Mouse (Mus musculus): ENCODE measurements around the gene Slc8a1.

Gene Slc8a1

DNA sequence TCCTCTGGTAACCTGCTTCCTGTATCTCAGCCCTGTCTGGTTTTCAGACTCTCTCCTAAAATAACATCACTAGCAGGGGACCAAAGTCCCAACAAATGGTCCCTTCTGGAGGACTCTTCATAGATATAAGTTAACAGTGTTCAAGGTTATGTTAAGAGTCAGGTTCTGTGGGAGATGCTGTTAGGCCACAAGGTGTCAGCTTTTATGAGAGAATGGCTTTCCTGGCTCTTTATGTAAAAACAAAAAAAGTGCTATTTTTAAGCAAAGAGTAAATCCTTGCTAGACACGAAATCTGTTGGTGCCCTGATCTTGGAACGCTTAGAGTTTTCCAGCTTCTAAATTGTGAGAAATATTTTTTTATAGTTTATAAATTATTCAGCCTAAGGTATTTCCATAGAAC, 377.6 kb downstream of the Slc8a1 start:
- in situ Hi-C loops (cut with MboI, MseI), result no loop called here

DNA sequence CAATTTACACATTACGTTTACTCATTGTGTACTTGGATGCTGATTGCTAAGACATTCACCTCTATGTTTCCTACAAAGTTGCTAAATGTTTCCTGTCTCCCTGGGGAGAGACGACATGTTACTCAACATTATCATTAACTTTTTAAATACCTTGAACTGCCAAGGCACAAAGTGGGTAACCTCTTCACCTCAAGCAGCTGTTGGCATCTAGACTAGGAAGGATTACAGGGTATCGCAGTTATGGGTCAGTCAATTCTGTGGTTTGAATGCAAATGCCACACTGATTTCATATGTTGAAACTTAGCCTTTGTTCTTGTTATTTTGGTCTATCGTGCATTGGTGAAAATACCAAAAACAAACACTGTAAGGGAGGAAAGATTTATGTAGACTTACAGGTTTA, 378.1 kb downstream of the Slc8a1 start:
- in situ Hi-C loops (cut with MboI, MseI), result no loop called here

DNA sequence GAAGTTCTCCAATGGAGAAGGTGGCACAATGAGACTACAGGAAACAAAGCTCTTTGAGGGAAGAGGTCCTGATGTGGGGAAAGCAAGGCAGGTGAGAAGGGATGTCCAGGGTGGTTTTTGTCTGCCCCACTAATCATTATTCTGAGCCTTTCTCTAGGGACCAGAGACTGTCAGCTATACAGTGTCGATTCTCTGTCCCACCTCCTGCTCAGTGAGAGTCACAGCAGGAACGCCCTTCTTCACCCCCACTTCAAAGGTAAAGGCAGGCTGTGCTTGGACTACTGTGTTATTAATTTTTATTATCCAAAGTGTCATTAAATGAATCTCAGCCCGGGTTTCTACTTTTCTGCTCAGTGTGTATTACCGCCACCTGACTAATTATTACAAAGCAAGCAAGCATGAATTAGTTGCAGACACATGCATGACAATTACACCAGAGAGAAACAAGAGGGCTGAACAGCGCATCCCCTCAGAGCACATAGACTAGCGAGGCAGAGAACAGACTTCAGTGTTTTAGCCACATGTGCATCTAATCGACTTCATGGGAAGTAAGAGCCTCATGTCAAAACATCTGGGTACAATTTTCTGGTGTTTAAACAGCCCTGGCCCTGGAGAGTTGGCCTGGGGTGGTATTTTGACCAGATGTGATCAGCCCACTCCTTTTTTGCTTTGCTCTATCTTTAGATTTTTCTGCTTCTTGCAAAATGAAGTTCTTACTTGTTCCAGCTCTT, 402.0 kb downstream of the Slc8a1 start:
- in situ Hi-C loops (cut with MboI, MseI), result no loop called here

DNA sequence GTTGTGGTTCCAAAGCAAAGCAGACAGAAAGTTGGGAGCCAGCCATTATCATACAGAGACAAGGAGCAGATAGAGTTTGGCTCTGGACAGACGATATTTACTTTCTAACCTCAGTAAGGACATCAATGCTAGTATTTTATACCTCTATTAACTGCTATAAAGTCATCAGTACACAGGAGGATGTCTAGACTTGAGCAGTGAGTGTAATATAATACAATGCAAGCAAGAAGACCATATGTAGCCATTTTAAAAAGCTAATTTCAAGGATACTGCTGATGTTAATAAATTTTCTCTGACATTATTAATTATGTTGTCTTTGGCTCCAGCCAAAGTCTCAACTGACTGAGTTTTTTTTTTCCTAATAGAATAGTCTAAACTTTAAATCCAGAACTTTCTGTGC, 402.7 kb downstream of the Slc8a1 start:
- in situ Hi-C loops (cut with MboI, MseI), result no loop called here
